Mouse (Mus musculus) left cerebral cortex, adult 8-10 months (tissue): ENCODE results near the gene Lmo4. TPM values are rescaled to one million over a fixed set of nuclear protein-coding genes. Genes with fewer than 3 reads are reported as not detected.

ENCODE experiments used
- DNase-seq, 2 experiments: peaks; one replicate each; pipeline ENCODE4 v3.0.0; 2022; ENCODE audit warnings: low spot score in 2 of 2
- total RNA-seq, 4 experiments: library from RNA; stranded (reverse); gene quantifications; 2 replicates each; pipeline ENCODE4 v1.2.4; 2022

Gene Lmo4
- total RNA-seq, 4 experiments from 2014 or later, result 234 to 286 (median 267) TPM

- DNase-seq, result no peak
Observed at GRCm38 (mm10) chr3:144203988-144204412, 1.0 kb downstream of the Lmo4 start.

DNA sequence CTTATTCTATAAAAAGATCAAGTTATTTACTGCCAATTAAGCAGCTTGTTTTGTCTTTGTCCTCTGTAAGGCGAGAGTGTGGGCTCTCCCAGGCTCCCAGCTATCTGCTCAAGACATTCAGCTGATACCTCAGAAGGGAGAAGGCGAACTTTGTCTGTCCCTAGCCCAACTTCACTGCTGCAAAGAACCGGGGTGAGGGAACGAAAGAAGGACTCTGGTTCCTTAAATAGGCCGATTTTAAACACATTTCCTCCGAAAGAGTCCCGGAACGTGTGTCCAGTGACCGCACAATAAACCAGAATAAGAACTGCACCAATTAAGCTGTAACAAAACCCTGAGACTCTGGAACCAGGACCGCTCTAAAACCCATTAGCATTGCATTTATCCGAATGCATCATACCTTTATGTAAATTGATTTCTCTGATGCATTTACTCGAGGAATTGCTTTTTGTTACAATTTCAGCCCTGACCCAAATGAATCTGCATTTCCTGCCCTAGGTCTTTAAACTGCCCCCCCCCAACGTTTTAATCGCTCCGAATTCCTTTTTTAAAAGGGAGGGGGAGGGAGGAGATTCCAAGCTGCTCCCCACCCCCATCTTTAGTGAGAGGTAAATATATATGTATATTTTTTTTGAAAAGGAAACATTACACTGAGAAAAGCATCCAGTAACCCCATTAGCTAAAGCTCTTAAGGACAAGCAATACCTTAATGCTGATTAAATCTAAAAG lies 1.6 kb downstream of the Lmo4 start:
- DNase-seq, result no peak

DNA sequence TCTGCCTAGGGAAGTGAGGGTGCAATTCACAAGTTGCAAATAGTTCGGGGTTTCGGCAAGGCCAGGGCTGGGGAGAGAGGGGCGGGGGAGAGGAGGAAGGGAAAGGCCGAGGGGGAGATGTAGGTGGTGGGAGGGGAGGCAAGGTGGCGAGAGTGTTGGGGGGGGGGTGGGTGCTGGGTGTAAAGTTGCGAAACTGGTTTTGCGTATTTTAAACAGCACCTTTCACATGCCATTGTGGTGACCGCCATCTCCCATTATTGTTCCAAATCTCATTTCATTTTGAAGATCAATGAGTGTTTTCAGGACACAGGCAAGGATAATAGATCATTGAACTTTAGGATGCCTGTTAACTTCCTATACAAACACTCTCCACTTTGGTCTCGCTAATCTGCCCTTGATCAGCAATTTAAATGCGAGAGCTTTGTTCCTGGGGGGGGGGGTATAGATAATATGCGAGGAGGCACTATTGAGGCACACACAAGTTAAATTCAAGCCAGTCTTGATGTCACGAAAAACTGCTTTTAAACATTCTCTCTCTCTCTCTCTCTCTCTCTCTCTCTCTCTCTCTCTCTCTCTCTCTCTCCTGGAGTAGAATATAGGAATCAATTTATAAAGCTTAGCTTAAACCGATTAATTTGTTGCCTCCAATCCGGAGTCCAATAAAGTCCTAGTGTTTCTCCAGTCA lies 2.3 kb downstream of the Lmo4 start:
- DNase-seq, result no peak

DNA sequence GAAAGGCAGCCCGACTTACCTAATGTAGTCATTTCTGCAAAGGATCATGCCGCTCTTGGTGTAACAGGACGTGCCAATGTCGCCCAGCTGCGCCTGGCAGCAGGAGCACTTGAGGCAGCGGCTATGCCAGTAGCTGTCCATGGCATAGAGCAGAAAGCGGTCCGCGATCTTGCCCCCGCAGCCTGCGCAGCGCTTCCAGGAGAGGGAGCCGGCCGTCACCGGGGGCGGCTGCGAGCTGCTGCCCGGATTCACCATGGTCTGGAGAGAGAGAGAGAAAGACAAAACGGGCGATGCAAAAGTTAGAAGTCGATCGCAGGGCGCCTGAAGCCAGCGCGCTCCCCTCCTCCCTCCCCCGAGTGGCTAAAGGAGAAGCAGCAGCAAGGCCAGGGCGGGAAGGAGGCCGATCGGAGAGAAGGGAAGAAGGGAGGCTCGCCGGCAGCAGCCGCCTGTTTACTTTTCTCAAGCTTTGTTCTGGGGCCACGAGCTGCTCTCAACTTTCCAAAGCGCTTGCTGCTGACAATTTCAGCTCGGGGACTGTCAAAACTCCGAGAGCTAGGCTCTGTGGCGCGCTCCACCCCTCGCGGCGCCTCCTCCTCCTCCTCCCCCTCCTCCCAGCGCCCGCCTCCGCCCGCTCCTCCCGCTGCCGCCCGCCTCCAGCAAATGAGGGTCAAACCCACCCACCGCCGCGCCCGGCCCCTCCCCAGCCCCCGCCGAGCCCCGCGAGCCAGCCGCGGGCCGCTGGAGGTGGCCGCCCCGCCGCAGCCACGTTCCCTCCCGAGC lies 3.0 kb downstream of the Lmo4 start:
- peak in 1 of 2 experiments; percentile 48 for DNase-seq

- no peak for DNase-seq
Observed at GRCm38 (mm10) chr3:144185327-144186152, 19.5 kb downstream of the Lmo4 start.

DNA sequence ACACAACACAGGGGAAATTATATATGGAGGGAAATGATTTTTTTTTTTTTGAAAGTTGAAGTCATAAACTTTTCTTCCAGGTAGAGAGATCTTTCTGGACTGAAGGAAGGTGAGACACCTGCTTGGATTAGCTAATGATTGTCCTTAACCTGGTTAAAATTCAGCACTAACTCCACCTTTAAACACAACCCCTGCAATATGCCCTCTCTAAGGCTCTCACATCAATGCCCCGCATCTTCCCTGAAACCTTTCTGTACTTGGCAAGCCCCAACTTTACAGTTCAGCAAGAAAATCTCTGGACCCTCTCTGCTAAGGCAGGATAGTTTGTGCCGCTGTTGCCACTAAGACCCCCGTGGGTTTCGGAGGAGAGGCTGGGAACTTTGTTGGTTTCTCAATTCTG lies 20.1 kb downstream of the Lmo4 start:
- DNase-seq, result no peak

DNA sequence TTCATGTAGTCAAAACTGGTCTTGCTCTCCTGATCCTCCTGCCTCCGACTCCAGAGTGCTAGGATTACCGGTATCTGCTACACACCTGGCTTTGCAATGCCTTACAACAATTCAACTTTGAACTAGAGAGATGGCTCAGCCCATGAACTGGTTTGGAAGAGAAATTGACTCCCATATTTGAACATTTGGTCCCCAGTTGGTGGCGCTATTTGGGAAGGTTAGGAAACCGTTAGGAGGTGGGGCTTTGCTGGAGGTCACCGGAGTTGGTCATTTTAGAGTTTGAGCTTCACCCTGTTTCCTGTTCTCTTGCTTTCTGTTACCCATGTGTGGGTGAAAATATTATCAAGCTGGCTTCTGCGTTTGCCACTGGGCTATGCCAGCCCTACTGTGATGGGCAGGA lies 22.8 kb downstream of the Lmo4 start:
- DNase-seq, result no peak

- DNase-seq, result no peak
Observed at GRCm38 (mm10) chr3:144178937-144179336, 26.1 kb downstream of the Lmo4 start.

DNA sequence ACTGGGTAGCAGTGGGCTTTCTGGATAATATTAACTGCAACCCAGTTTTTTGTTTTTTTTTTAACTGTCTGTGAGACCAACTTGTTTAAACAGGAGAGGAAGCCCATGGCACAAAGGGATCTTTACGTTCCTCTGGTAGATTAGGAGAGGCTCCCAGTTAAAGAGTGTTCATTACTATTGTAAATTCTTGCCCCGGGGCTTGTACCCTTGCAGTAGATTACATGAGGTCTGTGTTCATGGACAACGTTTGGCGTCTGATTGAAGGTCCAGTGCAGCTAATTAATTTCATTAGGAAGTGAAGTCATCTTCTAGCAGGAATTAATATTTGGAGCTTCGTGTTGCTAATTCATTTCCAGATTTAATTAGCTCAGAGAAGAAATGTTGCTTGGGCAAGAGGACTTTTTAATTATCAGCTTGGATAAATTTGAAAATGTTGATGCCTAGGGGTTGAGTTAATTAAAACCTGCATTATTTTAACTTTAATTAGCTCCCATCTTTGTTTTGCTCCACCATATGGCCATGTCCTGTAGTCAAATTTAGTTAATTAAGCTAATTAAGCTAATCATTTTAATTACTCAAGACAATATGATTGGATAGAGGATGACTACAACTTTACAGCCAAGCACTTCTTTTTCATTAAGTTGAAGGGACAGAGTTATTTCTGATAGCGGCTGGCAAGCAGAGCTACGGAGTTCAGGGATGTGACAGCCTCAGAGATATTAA lies 31.0 kb downstream of the Lmo4 start:
- DNase-seq, result no peak

DNA sequence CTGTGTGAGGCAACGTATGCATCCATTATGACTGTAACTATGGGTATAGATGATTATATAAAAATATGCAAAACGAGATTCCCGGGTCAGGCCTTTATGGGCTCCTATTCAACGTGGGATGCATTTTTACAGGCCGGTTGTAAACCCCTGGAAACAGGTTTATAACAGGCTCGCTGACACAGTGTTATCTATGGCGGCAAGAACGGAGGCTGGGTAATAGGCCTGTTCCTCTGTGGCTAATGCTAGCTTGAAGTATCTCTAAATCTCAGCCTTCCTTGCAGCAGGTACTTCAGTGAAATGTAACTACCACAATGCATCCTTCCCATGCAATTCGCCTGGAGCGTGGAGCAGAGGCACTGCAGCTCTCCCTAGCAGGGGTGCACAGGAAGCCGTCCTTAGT lies 31.9 kb downstream of the Lmo4 start:
- no peak for DNase-seq

DNA sequence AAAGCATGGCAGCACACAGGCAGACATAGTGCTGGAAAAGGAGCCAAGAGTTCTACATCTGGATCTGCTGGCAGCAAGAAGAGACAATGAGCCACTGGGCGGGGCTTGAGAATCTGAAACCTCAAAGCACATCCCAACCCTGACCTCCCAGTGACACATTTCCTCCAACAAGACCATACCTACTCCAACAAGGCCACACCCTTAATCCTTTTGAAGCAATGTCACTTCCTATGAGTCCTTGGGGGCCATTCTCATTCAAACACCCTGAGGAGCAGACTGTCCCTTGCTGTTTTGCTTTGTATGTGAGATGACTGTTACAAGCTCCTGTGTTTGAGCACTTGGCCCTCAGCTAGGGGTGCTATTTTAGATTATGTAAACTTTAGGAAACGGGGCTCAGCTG lies 33.3 kb downstream of the Lmo4 start:
- no peak for DNase-seq

DNA sequence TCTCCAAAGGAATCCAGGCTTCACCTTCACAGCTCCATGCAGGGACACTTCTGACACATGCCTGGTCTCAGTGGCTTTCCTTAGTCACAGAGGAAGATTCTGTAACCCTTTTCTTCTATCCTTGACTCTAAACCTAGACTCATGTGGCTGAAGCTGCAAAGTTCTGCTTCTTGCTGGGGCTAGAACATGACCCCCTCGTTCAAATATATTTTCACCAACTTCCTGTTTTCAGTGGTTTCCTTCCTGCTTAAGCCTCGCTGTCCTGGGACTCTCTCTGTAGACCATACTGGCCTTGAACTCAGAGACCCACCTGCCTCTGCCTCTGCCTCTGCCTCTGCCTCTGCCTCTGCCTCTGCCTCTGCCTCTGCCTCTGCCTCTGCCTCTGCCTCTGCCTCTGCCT lies 34.5 kb downstream of the Lmo4 start:
- no peak for DNase-seq

GRCm38 (mm10) chr3:144166439-144167155 lies 38.4 kb downstream of the Lmo4 start:
- no peak for DNase-seq

DNA sequence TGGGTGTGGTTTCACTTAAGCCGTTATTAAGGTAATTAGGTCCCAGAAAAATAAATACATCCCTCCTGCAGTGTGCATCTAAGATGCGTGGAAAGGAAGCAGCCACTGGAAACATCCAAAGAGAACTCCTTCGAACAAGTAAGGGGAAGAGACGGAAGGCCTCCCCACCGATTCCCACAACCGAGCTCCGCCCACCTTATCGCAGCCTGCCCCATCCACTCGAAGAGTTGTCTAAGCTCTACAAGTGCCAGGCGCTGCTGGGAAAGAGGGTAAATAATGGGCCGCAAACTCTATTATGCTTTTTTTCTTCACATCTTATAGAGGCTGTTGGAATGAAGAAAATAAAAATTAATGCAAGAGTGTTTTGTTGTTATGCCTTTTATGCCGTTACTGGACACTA lies 39.6 kb downstream of the Lmo4 start:
- DNase-seq, result no peak

DNA sequence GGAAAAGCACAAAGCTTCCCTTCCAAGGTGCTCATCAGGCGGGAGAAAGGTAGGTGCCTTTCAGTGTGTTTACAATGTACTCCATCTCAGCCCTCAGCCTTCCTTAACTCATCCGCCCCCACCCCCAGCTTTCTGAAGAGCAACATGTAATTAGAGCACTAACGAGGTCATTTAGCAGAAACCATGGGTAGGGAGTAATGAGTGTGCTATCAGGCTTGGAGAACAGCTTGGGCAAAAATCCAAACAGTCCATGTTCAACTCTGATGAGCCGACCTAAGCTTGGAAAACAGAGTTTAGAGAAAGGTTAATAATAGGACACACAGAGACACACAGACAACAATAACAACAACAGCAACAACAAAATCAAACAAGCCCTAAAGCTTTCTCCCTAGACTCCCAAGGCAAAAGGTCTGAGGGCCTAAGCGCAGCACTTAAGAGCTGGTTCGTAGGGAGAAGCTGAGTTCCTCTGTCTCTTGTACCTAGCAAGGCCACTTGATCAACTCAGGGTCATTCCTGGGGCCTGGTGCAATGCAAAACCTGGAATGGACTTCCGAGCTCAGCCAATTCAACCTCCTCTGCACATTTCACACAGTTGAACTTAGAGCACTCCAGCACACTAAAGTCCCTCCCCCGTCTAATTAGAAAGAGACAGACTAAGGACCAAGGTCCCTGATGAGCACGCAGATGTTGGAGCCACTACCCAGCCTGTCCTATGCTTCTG lies 40.2 kb downstream of the Lmo4 start:
- no peak for DNase-seq

- no peak for DNase-seq
Observed at GRCm38 (mm10) chr3:144163718-144164117, 41.3 kb downstream of the Lmo4 start.

- DNase-seq, result no peak
Observed at GRCm38 (mm10) chr3:144162156-144162555, 42.9 kb downstream of the Lmo4 start.

- DNase-seq, result no peak
Observed at GRCm38 (mm10) chr3:144161261-144161660, 43.8 kb downstream of the Lmo4 start.

DNA sequence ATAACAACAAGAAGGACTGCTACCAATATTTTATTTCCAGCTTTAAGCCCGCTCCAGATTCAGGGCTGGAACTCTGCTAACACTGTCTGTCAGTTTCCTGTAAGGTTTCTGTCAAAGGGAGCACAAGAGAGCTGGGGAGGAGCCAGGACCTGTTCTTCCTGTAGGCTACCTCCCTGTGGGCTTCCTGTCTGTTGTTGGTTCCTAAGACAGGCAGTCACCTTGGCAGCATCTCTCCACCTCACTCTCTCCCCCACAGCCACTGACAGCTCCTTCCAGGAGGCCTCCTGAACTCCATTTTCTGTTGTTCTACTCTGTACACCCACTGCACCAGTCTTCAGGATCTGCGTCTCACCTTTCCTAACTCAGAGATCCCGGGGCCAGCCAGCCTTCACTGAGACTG lies 49.3 kb downstream of the Lmo4 start:
- DNase-seq, result no peak
